ENCODE assay signal across 10 mouse cellular contexts in genomic region chr16:28104255-28105076, GRCm38 (mm10).
DNase-seq lines count a peak whose midpoint lies in the region; ATAC-seq lines count a peak whose summit lies in the region.
"Had no signal": no experiment of that assay in that cellular context is flagged by ENCODE, and none has a peak within 500 bp of the region (broad histone marks: within the 10 kb centered on the region; RNA-seq: fewer than 3 reads in every experiment).

No protein-coding gene starts in this region.

- H3K4me2 ChIP-seq in embryonic facial prominence, embryonic 14.5 days (ENCODE audit: low read depth, low read length) = no peak overlapping the region

- H3K27me3 ChIP-seq in embryonic facial prominence, embryonic 14.5 days (replicated peaks; ENCODE audit: control insufficient read depth, insufficient read depth, low read length) = no peaks in the 10 kb centered on the region

- no peaks in the 10 kb centered on the region for H3K9me3 ChIP-seq in embryonic facial prominence, embryonic 14.5 days (ENCODE audit: control insufficient read depth, low read length)

- H3K36me3 ChIP-seq in embryonic facial prominence, embryonic 14.5 days (ENCODE audit: control insufficient read depth, insufficient read depth, low read length) = no peaks in the 10 kb centered on the region

- peak; percentile 5 to 39 for DNase-seq in layer of hippocampus, postnatal 14 days (ENCODE audit: low spot score in 2 of 2)
- DNase-seq in layer of hippocampus, postnatal 36 days = no peak
- DNase-seq in brain, adult 2 months (ENCODE audit: low read depth, low spot score) = peak; percentile 42
- DNase-seq in embryonic facial prominence, embryonic 14.5 days (ENCODE audit: low spot score) = peak; percentile 4
- peak; percentile 1 for DNase-seq in lung, postnatal 36 days
- DNase-seq in urinary bladder, postnatal 36 days (ENCODE audit: low spot score in 2 of 2) = no peak
- DNase-seq in left cerebral cortex, adult 11 months (ENCODE audit: low spot score) = no peak

- no peak overlapping the region for H3K27ac ChIP-seq in embryonic facial prominence, embryonic 14.5 days (replicated peaks; ENCODE audit: low read depth, low read length)

- ATAC-seq in embryonic facial prominence, embryonic 14.5 days (ENCODE audit: low read depth) = no peak
- no peak for ATAC-seq in megakaryocyte progenitor cell, adult 5-6 weeks (replicated peaks; ENCODE audit: poor library complexity)
- ATAC-seq: intestine, postnatal 0 days had no signal

- no peak overlapping the region for H3K9ac ChIP-seq in embryonic facial prominence, embryonic 14.5 days (ENCODE audit: low read depth, low read length)

- 40% methylated on average over 9 of the region's 9 CpGs for WGBS in embryonic facial prominence, embryonic 14.5 days

- no peak overlapping the region for H3K4me3 ChIP-seq in embryonic facial prominence, embryonic 14.5 days (ENCODE audit: low read depth, low read length)
- H3K4me3 ChIP-seq: myocyte had no signal

- no peaks in the 10 kb centered on the region for H3K4me1 ChIP-seq in embryonic facial prominence, embryonic 14.5 days (ENCODE audit: control insufficient read depth, insufficient read depth, low read length)

Comparison
In these comparisons a context has a peak if more than half of its experiments do, and no peak if none do; other contexts are left out.
1. DNase-seq: peak in layer of hippocampus, postnatal 14 days (2 of 2), brain, adult 2 months (single experiment), embryonic facial prominence, embryonic 14.5 days (single experiment) and lung, postnatal 36 days (single experiment); none in layer of hippocampus, postnatal 36 days (0 of 2), urinary bladder, postnatal 36 days (0 of 2) and left cerebral cortex, adult 11 months (single experiment).